Mouse (Mus musculus) brain, adult 2 months (tissue): ENCODE measurements at regions not wholly inside any gene's neighbourhood (a gene's known extent, or its start where the extent isn't known, plus 50 kb on each side); places are given as distances from the start of the nearest gene placed in this dataset.

Source experiments
- DNase-seq: peaks from one replicate; pipeline ENCODE4 v3.0.0; 2011; ENCODE audit warnings: low read depth, low spot score

- DNase-seq, result no peak
Observed at GRCm38 (mm10) chr17:14540269-14540975, 153.6 kb downstream of the Thbs2 start.

GRCm38 (mm10) chr17:14539651-14540050, 154.4 kb downstream of the Thbs2 start:
- no peak for DNase-seq

- DNase-seq, result no peak
Observed at GRCm38 (mm10) chr17:14539191-14539590, 154.8 kb downstream of the Thbs2 start.

- DNase-seq, result no peak
Observed at GRCm38 (mm10) chr17:14538527-14538926, 155.5 kb downstream of the Thbs2 start.

- no peak for DNase-seq
Observed at GRCm38 (mm10) chr17:14532979-14533314, 161.1 kb downstream of the Thbs2 start.

GRCm38 (mm10) chr17:14532298-14532978, 161.6 kb downstream of the Thbs2 start:
- peak; percentile 46 for DNase-seq

GRCm38 (mm10) chr17:14531796-14532195, 162.2 kb downstream of the Thbs2 start:
- DNase-seq, result no peak

GRCm38 (mm10) chr17:14527691-14528090, 166.3 kb downstream of the Thbs2 start:
- no peak for DNase-seq

- no peak for DNase-seq
Observed at GRCm38 (mm10) chr17:14525255-14525654, 168.8 kb downstream of the Thbs2 start.

- peak; percentile 89 for DNase-seq
Observed at GRCm38 (mm10) chr17:14524426-14525236, 169.4 kb downstream of the Thbs2 start.

GRCm38 (mm10) chr17:14522011-14522410, 172.0 kb downstream of the Thbs2 start:
- peak; percentile 44 for DNase-seq

GRCm38 (mm10) chr17:14520565-14520964, 173.5 kb downstream of the Thbs2 start:
- DNase-seq, result peak; percentile 86

- DNase-seq, result no peak
Observed at GRCm38 (mm10) chr17:14519367-14519766, 174.7 kb downstream of the Thbs2 start.

GRCm38 (mm10) chr17:14518216-14518615, 175.8 kb downstream of the Thbs2 start:
- DNase-seq, result no peak

GRCm38 (mm10) chr17:14517368-14517767, 176.7 kb downstream of the Thbs2 start:
- no peak for DNase-seq

- DNase-seq, result peak; percentile 73
Observed at GRCm38 (mm10) chr17:14516097-14516496, 177.9 kb downstream of the Thbs2 start.

- no peak for DNase-seq
Observed at GRCm38 (mm10) chr17:14513454-14513853, 180.6 kb downstream of the Thbs2 start.

- DNase-seq, result no peak
Observed at GRCm38 (mm10) chr17:14510486-14510885, 183.5 kb downstream of the Thbs2 start.

GRCm38 (mm10) chr17:14507111-14507510, 186.9 kb downstream of the Thbs2 start:
- DNase-seq, result no peak

- peak; percentile 43 for DNase-seq
Observed at GRCm38 (mm10) chr17:14506123-14506522, 187.9 kb downstream of the Thbs2 start.

GRCm38 (mm10) chr17:14505415-14505814, 188.6 kb downstream of the Thbs2 start:
- DNase-seq, result no peak

GRCm38 (mm10) chr17:14503670-14504069, 190.4 kb downstream of the Thbs2 start:
- no peak for DNase-seq
